Mouse (Mus musculus) central nervous system, embryonic 18 days (tissue): ENCODE results near the gene 1600002K03Rik. TPM values are rescaled to one million over a fixed set of nuclear protein-coding genes. Genes with fewer than 3 reads are reported as not detected.

ENCODE experiments used
- polyA plus RNA-seq: library from polyadenylated mRNA; depleted of rRNA; stranded (reverse); fragments of >200 nt; gene quantifications from 2 replicates; pipeline ENCODE4 v1.2.3, GENCODE M21; 2012; rRNA removed

The 1600002K03Rik gene
- polyA plus RNA-seq, result 14.0 and 17.9 TPM in 2 replicates

DNA sequence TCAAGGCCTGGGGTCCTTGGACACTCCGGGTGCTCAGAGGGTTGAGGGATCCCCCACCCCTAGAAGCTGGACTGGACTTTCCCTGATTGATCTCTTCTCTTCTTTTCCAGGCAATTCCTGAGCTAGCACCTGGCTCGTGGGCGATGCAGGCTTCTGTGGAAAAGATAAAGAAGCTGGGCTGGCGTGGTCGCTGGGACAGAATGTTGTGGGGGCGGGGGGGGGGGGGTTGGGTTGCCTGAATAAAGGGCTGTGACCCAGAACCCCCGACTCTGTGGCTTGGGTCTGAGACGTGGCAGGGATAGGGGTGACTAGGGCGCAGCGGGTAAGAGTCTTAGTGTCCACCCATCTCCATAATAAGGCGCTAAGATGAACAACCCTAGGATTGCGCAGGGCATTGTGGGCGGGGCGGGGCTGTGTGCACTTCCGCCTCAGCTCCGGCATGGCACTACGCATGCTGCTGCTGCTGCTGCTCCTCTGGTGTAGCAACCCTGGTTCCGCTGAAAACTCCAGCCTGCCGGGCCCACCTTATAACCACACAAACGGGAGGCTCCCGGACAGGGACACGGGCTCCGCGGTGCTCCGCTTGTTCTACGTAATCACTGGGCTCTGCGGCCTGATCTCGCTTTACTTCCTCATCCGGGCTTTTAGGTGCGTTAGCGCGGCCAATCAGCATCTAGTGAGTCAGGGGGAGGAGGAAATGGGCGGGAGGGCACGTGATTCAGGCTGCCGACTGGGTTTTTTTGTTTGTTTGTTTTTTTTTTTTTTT lies at the start of gene 1600002K03Rik:
Gene 1600002K03Rik, plus strand, starts transcription at position 418 of the 766 bp plus-strand sequence.

DNA sequence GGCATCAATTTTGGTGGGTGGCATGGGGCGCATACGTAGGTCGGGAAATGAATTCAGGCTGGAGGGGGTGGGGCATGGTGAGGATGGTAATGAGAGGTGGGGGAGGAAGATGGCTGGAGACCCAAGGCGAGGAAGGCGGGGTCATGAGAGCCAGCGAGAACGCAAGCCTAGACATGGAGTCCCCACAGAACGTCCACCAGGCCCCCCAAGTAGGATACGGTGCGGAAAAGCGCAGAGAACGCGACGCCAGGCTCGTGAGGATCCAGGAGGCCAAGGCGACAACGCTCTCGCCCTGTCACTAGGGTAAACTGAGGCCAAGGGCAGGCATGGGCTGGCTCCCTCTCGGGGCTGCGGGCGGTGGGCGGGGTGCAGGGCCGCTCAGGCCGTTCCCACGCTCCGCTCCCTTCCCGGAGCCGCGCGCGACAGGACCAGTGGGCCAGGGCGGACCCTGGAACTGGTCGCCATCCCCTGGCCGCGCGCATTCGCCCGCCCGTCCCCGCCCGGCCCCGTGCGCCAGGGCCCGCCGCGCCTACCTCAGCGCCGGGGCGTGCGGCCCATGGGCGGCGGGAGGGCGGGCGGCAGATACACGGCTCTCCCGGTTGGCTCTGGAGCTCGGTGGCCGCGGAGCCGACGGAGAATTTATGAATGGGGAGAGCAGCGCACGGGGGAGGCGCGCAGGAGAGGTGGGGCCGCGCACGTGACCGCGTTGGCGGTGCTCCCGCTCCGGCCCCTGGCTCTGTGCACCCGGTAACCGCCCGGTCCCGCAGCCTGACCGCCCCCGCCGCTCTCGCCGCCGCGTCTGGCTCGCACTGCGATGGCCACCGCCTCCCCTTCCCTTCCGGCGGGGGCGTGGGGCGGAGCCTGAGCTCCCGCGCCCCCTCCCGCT lies 33.9 kb upstream of the 1600002K03Rik start, which contains the start of gene Atp5d:
Gene Atp5d, plus strand, starts transcription at position 80 of the 886 bp plus-strand sequence.

DNA sequence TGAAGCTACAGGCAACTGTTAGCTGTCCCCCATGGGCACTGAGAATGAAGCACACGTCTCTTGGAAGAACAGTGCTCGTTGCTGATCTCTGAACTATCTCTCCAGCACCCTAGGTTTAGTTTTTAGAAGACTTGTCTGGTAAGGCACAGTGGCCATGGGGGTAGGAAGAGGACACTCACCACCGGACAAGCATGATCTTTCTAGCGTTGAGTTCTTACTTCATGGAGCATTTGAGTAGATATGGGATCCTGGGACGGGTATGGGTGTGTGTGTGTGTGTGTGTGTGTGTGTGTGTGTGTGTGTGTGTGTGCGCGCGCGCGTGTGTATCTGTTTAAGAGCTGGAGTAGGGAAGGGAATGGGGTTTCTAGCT lies 32.1 kb upstream of the 1600002K03Rik start, which contains the start of gene Cbarp:
Gene Cbarp, minus strand, starts transcription at position 170 of the 370 bp plus-strand sequence.

DNA sequence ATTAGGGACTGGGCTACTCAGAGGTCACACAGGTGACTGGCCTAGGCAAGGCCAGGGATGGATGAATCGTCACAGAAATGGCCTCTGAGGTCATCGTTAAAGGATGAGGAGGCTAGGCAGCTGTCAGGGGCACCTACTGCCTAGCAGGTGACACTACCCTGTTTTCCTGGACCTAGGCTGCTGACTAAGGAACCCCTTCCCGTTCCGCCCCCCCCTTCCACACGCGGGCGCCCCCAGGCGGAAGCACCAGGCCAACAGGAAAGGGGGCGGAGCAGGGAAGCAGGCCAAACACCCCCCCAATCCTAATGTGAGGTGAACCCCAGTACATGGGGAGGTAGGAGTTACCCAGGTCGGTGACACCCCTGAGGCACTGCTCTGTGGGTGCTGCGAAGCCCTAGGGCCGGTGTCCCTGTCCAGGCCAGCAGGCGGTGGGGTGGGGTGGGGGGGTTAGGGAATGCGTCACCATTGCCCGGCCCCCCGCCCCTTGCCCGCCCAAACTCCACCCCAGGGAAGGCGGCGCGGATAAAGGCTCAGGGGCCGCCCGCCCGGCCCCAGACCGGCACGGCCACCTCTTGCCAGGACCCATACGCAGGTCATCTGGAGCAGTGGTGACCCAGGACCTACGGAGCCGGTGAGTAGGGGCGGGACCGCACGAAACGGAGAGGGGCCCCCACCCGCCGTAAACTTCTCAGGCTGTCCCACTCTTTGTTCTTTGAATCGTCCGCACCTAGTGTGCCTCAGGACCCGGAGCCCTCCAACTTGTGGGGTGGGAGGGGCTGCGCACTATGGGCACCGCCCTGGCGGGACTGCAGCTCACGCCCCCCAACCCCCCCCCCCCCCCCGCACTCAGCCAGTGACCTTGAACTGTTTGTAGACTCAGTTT lies 24.8 kb upstream of the 1600002K03Rik start, which contains the start of gene Midn:
Gene Midn, plus strand, starts transcription at position 554 of the 883 bp plus-strand sequence.

DNA sequence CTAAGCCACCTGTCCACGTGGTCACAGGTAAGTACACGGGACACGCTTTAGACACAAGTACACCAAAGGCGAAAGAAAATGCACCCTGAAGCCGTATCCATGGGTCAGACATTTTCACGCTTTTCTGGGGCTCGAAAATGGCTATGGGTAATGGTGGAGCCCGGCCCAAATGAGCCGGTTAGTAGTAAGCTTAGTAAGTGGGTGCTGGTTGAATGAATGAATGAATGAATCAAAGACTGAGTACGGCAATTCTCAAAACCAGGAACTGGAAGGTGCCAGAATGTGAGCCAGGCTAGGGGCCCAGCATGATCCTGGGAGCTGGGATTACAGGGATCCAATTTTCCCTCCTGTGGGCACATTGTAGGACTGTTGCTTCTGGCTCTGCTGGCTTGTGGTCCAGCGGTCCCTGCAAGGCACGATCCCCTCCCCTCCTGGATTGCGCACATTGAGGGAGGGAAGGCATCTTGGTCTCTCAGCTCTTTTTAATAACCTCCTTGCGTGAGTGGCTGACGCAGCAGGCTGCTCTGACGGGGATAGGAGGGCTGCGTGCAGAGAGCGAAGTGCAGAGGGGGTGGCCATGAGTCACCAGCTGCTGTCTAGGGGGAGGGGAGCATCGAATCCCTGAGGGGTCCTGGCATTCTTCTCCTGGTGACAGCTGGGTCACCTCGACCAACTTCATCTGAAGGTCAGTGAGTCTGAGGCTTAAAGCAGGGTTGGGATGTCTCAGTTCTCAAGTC lies 7.2 kb upstream of the 1600002K03Rik start, which contains the start of gene Cirbp:
Gene Cirbp, plus strand, starts transcription at position 594 of the 737 bp plus-strand sequence.

DNA sequence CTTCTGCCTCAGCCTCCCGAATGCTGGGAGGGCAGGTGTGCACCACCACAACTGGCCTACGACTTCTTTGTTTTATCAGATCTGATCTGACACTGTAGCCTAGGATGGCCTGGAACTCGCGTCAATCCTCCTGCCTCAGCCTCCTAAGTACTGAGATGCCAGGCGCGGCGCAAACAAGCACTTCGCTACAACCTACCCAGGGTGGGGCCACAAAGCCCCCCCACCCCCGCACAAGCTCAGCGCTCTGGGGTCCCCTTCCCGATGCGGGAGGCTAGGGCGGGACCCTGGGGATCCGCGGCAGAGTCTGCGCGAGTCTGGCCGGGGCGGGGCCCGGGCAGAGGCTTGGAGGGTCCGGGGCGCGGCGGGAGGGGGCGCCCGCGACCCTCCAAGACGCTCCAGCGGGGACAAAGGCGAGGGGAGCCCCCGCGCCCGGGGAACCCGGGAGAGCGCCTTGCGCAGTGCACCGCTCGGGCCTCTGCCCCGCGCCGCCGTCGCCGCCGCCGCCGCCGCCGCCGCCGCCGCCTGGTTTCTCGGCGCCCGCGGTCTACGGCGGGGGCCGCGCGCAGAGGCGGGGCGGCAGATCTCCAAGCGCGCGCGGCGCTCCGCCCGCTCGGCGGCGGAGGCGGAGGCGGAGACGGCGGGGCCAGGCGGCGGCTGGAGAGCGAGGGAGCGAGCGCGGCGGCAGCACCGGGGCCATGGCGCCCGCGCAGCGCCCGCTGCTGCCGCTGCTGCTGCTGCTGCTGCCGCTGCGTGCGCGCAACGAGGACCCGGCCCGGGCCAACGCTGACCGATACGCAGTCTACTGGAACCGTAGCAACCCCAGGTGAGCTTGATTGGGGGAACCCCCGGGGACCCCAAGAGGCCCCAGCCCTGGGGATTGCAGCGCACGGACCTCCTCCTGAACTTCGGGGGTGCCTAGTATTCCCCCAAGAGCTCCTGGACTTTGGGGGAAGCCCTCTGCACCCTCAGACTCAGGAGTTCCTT lies 6.6 kb downstream of the 1600002K03Rik start, which contains the start of gene Efna2:
Gene Efna2, plus strand, starts transcription at position 415 of the 984 bp plus-strand sequence.

Other genes starting within 250 kb of the 1600002K03Rik start
- gene Arid3a, start 245.9 kb upstream of the 1600002K03Rik start, polyA plus RNA-seq, result 4.2 TPM in 2 replicates
- 67.9 and 76.6 TPM in 2 replicates for gene Wdr18, start 212.8 kb upstream of the 1600002K03Rik start, polyA plus RNA-seq
- 0.40 and 0.45 TPM in 2 replicates for gene Grin3b, start 202.2 kb upstream of the 1600002K03Rik start, polyA plus RNA-seq
- gene Tmem259, start 188.6 kb upstream of the 1600002K03Rik start, polyA plus RNA-seq, result 200 and 218 TPM in 2 replicates
- 18.9 and 19.8 TPM in 2 replicates for gene Cnn2, start 184.4 kb upstream of the 1600002K03Rik start, polyA plus RNA-seq
- 7.1 and 7.5 TPM in 2 replicates for gene Abca7, start 176.4 kb upstream of the 1600002K03Rik start, polyA plus RNA-seq
- gene Arhgap45, start 156.3 kb upstream of the 1600002K03Rik start, polyA plus RNA-seq, result 2.2 and 2.4 TPM in 2 replicates
- gene Polr2e, start 133.1 kb upstream of the 1600002K03Rik start, polyA plus RNA-seq, result 242 and 245 TPM in 2 replicates
- gene Gpx4, start 125.8 kb upstream of the 1600002K03Rik start, polyA plus RNA-seq, result 421 and 492 TPM in 2 replicates
- 23.6 and 27.5 TPM in 2 replicates for gene Sbno2, start 67.4 kb upstream of the 1600002K03Rik start, polyA plus RNA-seq
- gene Stk11, start 57.1 kb upstream of the 1600002K03Rik start, polyA plus RNA-seq, result 83.3 and 90.0 TPM in 2 replicates
- 451 and 454 TPM in 2 replicates for gene Atp5d, start 34.3 kb upstream of the 1600002K03Rik start, polyA plus RNA-seq
- gene Cbarp, start 32.1 kb upstream of the 1600002K03Rik start, polyA plus RNA-seq, result 161 and 178 TPM in 2 replicates
- 71.4 and 90.3 TPM in 2 replicates for gene Midn, start 24.7 kb upstream of the 1600002K03Rik start, polyA plus RNA-seq
- 393 and 405 TPM in 2 replicates for gene Cirbp, start 7.0 kb upstream of the 1600002K03Rik start, polyA plus RNA-seq
- gene Efna2, start 6.5 kb downstream of the 1600002K03Rik start, polyA plus RNA-seq, result 39.2 and 42.5 TPM in 2 replicates
- gene Mum1, start 53.5 kb downstream of the 1600002K03Rik start, polyA plus RNA-seq, result 51.1 and 52.1 TPM in 2 replicates
- 302 and 305 TPM in 2 replicates for gene Ndufs7, start 76.2 kb downstream of the 1600002K03Rik start, polyA plus RNA-seq
- 18.8 and 24.7 TPM in 2 replicates for gene Gamt, start 88.1 kb downstream of the 1600002K03Rik start, polyA plus RNA-seq
- 128 and 136 TPM in 2 replicates for gene Dazap1, start 88.5 kb downstream of the 1600002K03Rik start, polyA plus RNA-seq
- gene Rps15, start 119.5 kb downstream of the 1600002K03Rik start, polyA plus RNA-seq, result 2,373 and 2,399 TPM in 2 replicates
- 140 and 172 TPM in 2 replicates for gene Apc2, start 123.0 kb downstream of the 1600002K03Rik start, polyA plus RNA-seq
- 25.8 and 26.3 TPM in 2 replicates for gene 2310011J03Rik, start 147.6 kb downstream of the 1600002K03Rik start, polyA plus RNA-seq
- 10.6 and 10.7 TPM in 2 replicates for gene Pcsk4, start 156.6 kb downstream of the 1600002K03Rik start, polyA plus RNA-seq
- 3.1 and 3.2 TPM in 2 replicates for gene Reep6, start 157.0 kb downstream of the 1600002K03Rik start, polyA plus RNA-seq
- 1.2 and 2.2 TPM in 2 replicates for gene Adamtsl5, start 175.5 kb downstream of the 1600002K03Rik start, polyA plus RNA-seq
- 14.5 and 15.1 TPM in 2 replicates for gene Plk5, start 183.5 kb downstream of the 1600002K03Rik start, polyA plus RNA-seq
- 72.2 and 76.7 TPM in 2 replicates for gene Mex3d, start 214.7 kb downstream of the 1600002K03Rik start, polyA plus RNA-seq
- 199 and 209 TPM in 2 replicates for gene Mbd3, start 226.6 kb downstream of the 1600002K03Rik start, polyA plus RNA-seq
- 745 and 942 TPM in 2 replicates for gene Uqcr11, start 233.9 kb downstream of the 1600002K03Rik start, polyA plus RNA-seq